Mouse (Mus musculus): ENCODE data around the gene Mmaa. TPM values are rescaled to one million over a fixed set of nuclear protein-coding genes. Genes with fewer than 3 reads are reported as not detected.

The Mmaa gene
- total RNA-seq (2021), result 10 to 100 TPM; 36.1 to 42.9 TPM

DNA sequence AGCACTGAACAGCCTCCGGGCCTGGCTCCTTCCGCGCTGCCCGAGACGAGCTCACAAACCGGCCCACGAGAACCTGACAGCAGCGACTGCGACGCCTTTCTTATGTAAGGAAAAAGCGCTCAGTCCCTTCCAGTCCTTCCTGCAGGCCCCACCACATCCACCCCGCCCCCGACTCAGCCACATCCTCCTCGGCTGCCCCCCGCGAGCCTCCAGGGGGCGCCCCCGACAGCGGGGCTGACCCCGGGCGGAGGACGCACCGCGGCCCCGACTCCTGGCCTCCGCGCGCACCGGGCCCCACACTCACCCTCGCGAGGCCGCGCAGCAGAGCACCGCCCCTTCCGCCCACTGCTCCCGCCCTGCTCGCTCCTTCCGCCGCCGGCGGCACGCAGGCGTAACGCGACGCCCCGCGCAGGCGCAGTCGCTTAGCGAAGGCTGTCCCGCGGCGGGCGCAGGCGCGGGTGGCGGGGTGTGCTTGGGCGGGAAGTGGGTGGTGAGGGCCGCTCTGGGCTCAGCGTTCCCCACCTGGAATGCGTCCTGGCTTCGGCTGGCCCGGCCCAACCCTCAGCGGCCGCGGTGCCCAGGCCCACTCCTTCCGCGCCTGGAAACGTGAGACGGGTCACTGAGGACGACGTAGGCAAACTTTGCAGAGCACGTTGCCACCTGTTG lies at the start of gene Mmaa:
Gene Mmaa, minus strand, starts transcription at position 328 of the 666 bp plus-strand sequence.
- intact Hi-C loops (cut with DNase I), result loop anchor here (2.0 to 10.0 kb wide), 8 partner anchors 87 to 1060 kb away; partner anchors contain the start of genes Abce1, Anapc10, Otud4 and Zfp827
- DNase-seq, result peak; percentile 97 to 99

GRCm38 (mm10) chr8:79341236-79341635 lies 46.5 kb upstream of the Mmaa start:
- intact Hi-C loops (cut with DNase I), result no loop called here
- DNase-seq, result no peak

GRCm38 (mm10) chr8:79339555-79339954 lies 44.8 kb upstream of the Mmaa start:
- intact Hi-C loops (cut with DNase I), result loop anchor here (2.0 to 5.0 kb wide), 4 partner anchors 43 to 248 kb away; partner anchors contain the start of gene Smad1

DNA sequence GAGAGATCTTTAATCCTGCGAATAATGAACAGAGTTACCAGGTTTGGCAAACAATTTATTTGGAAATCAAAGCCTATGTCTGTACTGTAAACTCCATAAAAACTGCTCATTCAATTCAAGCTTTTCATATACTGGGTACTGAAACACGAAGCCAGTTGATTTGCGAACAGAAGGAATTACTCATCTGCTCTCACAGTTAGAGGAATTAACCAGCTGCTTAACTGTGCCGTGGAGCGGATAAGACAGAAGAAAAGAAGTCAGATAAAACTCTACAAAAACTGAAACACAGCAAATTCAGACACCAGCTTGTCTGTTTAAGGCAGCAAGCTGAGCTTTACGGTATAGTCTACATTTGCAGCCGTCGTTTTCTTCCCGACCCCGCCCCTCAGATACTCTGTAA lies 43.9 kb upstream of the Mmaa start:
- no peak for DNase-seq
- intact Hi-C loops (cut with DNase I), result loop anchor here (2.0 to 5.0 kb wide), 4 partner anchors 42 to 249 kb away; partner anchors contain the start of gene Smad1

More at GRCm38 (mm10) chr8:79339555-79339954, 44.8 kb upstream of the Mmaa start:
- DNase-seq, result peak in 1 of 2 experiments; percentile 53

DNA sequence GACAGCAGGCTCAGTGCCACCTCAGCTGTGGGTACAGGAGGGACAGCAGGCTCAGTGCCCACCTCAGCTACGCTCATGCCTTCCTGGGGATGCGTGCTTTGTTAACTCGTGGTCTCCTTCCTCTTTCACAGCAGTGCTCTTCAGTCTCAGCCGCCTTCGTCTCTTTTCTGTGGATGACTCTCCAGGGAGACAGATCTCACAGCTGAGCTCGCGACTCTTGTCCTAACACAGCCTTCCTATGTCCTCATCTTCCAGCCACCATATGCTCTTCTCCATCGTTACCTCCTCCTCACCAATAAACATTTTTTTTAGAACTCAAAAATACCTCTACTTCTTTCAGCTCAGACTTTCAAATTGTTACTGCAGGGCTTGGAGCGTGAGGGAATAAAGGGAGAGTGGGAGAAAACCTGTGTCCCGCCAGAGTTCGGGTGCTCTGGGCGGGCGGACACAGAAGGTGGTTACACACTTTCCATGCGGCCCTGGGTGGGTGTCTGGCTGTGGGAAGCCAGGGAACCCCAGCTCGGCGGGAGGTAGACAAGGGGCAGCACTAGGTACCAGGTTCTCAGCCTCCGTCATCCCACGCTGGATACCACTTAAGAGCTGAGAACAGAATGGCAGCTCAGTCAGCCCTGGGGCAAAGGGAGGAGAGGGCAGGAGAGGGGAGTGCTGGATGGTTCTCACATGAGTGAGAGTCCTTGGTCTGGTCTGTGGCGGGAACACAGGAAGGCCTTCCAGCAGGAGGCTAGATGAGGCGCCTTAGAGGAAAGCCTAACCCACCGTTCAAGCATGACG lies 37.6 kb upstream of the Mmaa start:
- intact Hi-C loops (cut with DNase I), result no loop called here

GRCm38 (mm10) chr8:79331571-79331970 lies 36.8 kb upstream of the Mmaa start:
- intact Hi-C loops (cut with DNase I), result no loop called here
- no peak for DNase-seq

More for the DNA sequence above, 37.6 kb upstream of the Mmaa start:
- no peak for DNase-seq

- intact Hi-C loops (cut with DNase I), result no loop called here
- no peak for DNase-seq
These were observed 36.3 kb upstream of the Mmaa start for GRCm38 (mm10) chr8:79331017-79331416.

DNA sequence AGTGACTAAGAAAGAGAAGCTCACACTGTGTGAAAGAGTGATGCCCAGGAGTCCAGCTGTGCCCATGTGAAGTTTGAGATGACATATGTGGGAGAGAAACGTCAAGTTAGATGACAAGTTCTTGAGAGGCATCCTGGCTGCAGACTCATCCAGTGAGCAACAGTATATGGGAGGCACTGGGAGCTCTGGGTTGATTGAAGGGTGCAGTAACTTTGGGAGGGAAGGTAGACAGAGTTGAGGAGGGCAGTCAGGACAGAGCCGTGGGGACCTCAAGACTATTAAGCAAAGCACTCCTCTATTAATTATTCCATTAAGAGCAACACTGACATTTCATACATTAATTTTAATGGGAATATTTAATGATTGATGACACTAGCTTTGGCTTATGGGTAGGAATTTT lies 35.0 kb upstream of the Mmaa start:
- no peak for DNase-seq
- intact Hi-C loops (cut with DNase I), result no loop called here

DNA sequence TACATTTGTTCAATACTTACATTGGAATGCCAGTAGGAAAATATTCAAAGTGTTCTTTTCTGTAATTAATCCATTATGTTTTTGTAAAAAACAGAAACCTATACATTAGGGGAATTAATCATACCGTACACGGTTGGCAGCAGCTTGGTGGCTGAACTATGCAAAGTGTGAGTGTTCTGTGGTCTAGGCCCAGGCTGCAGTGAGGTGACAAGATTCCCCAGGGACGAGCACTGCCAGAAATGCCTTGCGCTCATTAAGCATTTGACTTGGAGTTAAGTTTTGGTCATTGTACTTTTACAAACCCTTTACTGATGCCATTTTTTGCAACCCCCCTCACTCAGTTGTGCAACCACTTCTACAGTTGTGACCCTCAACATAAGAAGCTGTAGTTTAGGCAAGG lies 34.4 kb upstream of the Mmaa start:
- DNase-seq, result no peak

GRCm38 (mm10) chr8:79325510-79325909 lies 30.8 kb upstream of the Mmaa start:
- intact Hi-C loops (cut with DNase I), result no loop called here
- DNase-seq, result no peak

More for the DNA sequence above, 34.4 kb upstream of the Mmaa start:
- intact Hi-C loops (cut with DNase I), result no loop called here

- intact Hi-C loops (cut with DNase I), result loop anchor here (5.0 kb wide), 1 partner anchor 37 kb away; no protein-coding TSS in a partner anchor
- no peak for DNase-seq
These were observed 30.2 kb upstream of the Mmaa start for GRCm38 (mm10) chr8:79324928-79325327.

- intact Hi-C loops (cut with DNase I), result loop anchor here (5.0 kb wide), 1 partner anchor 38 kb away; no protein-coding TSS in a partner anchor
- no peak for DNase-seq
These were observed 29.3 kb upstream of the Mmaa start for GRCm38 (mm10) chr8:79324036-79324435.

GRCm38 (mm10) chr8:79323121-79323520 lies 28.4 kb upstream of the Mmaa start:
- intact Hi-C loops (cut with DNase I), result loop anchor here (2.0 to 5.0 kb wide), 2 partner anchors 22 to 39 kb away; no protein-coding TSS in a partner anchor
- no peak for DNase-seq

- DNase-seq, result no peak
- intact Hi-C loops (cut with DNase I), result no loop called here
These were observed 16.1 kb upstream of the Mmaa start for GRCm38 (mm10) chr8:79310801-79311200.

DNA sequence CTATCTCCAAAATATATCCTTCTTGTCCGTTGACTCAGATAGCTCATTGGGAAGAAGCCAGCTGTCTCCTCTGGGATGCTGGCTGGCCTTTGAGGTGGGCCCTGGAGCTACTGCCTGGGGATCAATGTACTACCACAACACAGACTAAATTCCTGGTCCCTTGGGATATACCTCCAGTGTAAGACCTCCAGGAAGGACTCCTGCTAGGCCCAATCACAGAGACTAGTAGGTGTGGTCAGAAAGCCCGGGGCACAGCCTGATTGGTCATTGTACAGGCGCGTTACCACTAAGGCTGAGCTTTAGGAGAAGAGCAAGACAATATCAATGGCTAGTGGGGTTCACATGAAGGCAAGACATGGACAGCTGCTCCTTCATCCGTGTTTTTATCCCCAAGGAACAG lies 11.2 kb upstream of the Mmaa start:
- intact Hi-C loops (cut with DNase I), result no loop called here
- DNase-seq, result no peak

DNA sequence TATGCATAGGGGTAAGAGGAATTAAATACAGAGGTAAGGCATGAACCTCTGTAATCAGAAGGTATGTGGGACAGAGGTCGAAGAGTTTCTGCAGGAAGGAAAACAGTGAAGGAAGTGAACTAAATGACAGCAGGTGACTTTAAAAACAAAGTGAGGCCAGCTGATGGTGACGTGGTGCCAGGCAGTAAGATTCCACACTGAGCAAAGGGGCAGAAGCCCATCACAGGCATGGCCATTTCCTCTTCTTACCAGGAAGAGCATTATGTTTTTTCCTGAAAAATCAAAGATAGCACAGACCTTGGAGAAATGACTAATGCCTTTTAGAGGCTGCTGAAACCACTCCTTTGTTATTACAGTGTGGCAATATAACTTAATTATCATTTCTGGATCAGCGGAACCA lies 6.8 kb upstream of the Mmaa start:
- DNase-seq, result no peak
- intact Hi-C loops (cut with DNase I), result loop anchor here (2.0 kb wide), 1 partner anchor 21 kb away; no protein-coding TSS in a partner anchor

DNA sequence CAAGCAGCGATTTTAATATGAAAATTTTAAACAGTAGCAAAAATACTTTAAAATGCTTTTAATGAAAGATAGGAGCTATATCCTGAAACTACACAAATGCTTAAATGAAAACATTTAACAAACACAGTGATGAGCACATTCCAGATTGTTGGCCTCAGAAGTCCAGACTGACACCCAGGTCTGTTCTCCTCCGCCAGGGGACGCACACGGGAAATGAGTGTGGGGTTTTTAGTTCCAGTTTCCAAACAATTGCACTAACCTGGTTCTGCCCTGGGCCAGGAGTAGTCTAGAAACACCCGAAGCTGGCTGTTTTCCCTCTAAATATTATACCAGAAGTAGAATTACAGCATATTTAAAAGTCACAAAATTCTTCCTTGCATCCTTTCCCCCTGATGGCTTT lies 5.0 kb upstream of the Mmaa start:
- DNase-seq, result peak in 1 of 2 experiments; percentile 42
- intact Hi-C loops (cut with DNase I), result loop anchor here (2.0 to 10.0 kb wide), 5 partner anchors 23 to 1065 kb away; partner anchors contain the start of genes Abce1, Anapc10 and Otud4

- peak; percentile 71 to 73 for DNase-seq
- intact Hi-C loops (cut with DNase I), result loop anchor here (1.0 to 10.0 kb wide), 9 partner anchors 41 to 1063 kb away; partner anchors contain the start of genes Abce1, Anapc10, Otud4 and Smad1
These were observed 3.0 kb upstream of the Mmaa start for GRCm38 (mm10) chr8:79297763-79298162.

GRCm38 (mm10) chr8:79295276-79296105 lies 754 bp upstream of the Mmaa start:
- DNase-seq, result no peak
- intact Hi-C loops (cut with DNase I), result loop anchor here (2.0 to 10.0 kb wide), 9 partner anchors 43 to 1061 kb away; partner anchors contain the start of genes Abce1, Anapc10, Otud4 and Smad1

GRCm38 (mm10) chr8:79293841-79294240 lies 896 bp downstream of the Mmaa start:
- no peak for DNase-seq
- intact Hi-C loops (cut with DNase I), result loop anchor here (2.0 to 10.0 kb wide), 5 partner anchors 87 to 1059 kb away; partner anchors contain the start of gene Zfp827

All from heart, postnatal 36 days (tissue).